Mouse (Mus musculus) liver, adult 2 months (tissue): ENCODE results near the gene Pde4a. TPM values are rescaled to one million over a fixed set of nuclear protein-coding genes. Genes with fewer than 3 reads are reported as not detected.

Source experiments
- DNase-seq: peaks from one replicate; pipeline ENCODE4 v3.0.0-alpha.2; 2011; ENCODE audit warnings: low read depth, low spot score; ENCODE audit errors: extremely low read depth
- H3K27ac ChIP-seq: fragments of 200-500 bp; replicated peaks from 2 replicates; pipeline ENCODE4 v1.5.1; 2012; ENCODE audit warnings: low read depth, mild to moderate bottlenecking, control low read depth, inconsistent platforms, low read length; ENCODE audit not compliant: insufficient read depth
- H3K27me3 ChIP-seq: fragments of 200-500 bp; 2 replicates; pipeline ENCODE4 v1.6.1; 2012; ENCODE audit warnings: mild to moderate bottlenecking, moderate library complexity, low read length, inconsistent platforms; ENCODE audit not compliant: control insufficient read depth, insufficient read depth
- H3K36me3 ChIP-seq: fragments of 200-500 bp; 2 replicates; pipeline ENCODE4 v1.6.1; 2012; ENCODE audit warnings: low read length, inconsistent platforms; ENCODE audit not compliant: control insufficient read depth, insufficient read depth
- H3K4me1 ChIP-seq: fragments of 200-500 bp; 2 replicates; pipeline ENCODE4 v1.6.1; 2011; ENCODE audit warnings: low read length; ENCODE audit not compliant: control insufficient read depth, insufficient read depth
- H3K4me3 ChIP-seq: fragments of 200-500 bp; 2 replicates; pipeline ENCODE4 v1.5.1; 2011; ENCODE audit warnings: low read depth, mild to moderate bottlenecking, control low read depth, low read length, moderate library complexity; ENCODE audit not compliant: insufficient read depth
- H3K79me2 ChIP-seq: fragments of 200-500 bp; 2 replicates; pipeline ENCODE4 v1.6.1; 2012; ENCODE audit warnings: inconsistent platforms, mild to moderate bottlenecking, low read length, moderate library complexity; ENCODE audit not compliant: control insufficient read depth, insufficient read depth
- H3K9ac ChIP-seq: fragments of 200-500 bp; 2 replicates; pipeline ENCODE4 v1.6.1; 2012; ENCODE audit warnings: low read depth, mild to moderate bottlenecking, control low read depth, inconsistent platforms, low read length
- CTCF ChIP-seq: fragments of 200-500 bp; IDR thresholded peaks from 2 replicates; pipeline ENCODE4 v1.5.1; 2011; ENCODE audit warnings: low read depth, low read length, control low read depth
- POLR2A ChIP-seq: fragments of 200-500 bp; IDR thresholded peaks from 2 replicates; pipeline ENCODE4 v1.6.1; 2011; ENCODE audit warnings: low read length, control low read depth; ENCODE audit not compliant: insufficient read depth; ENCODE audit errors: extremely low read depth
- WGBS: fragments of 180-500 bp; shearing (Covaris S2); methylation state at CpG from one replicate; pipeline ENCODE4 v1.1.7; 2018; 5-methylcytosine and 5-hydroxymethylcytosine counted together
- polyA plus RNA-seq: library from polyadenylated mRNA; depleted of rRNA; stranded (reverse); fragments of >200 nt; gene quantifications from 2 replicates; pipeline ENCODE4 v1.2.3, GENCODE M21; 2012
- total RNA-seq: library from RNA; depleted of rRNA; stranded (reverse); fragments of >200 nt; gene quantifications from 2 replicates; pipeline ENCODE4 v1.2.3, GENCODE M21; 2014

Gene Pde4a
- total and polyA plus RNA-seq, 2 experiments, result 1.0 to 3.5 TPM

- DNase-seq, result no peak
- H3K36me3 ChIP-seq, result peaks cover 2% of the 10 kb centered on the region; the same call in 1 of the 2 replicates
- H3K9ac ChIP-seq, result no peak overlapping the region
- H3K4me1 ChIP-seq, result peaks cover 2% of the 10 kb centered on the region; the same call in 1 of the 2 replicates
- no peaks in the 10 kb centered on the region for H3K27me3 ChIP-seq
- WGBS, result 80% methylated on average over 4 of the region's 4 CpGs
- H3K27ac ChIP-seq, result no peak overlapping the region
- no peak overlapping the region for H3K4me3 ChIP-seq
- no peaks in the 10 kb centered on the region; the same call in 1 of the 2 replicates for H3K79me2 ChIP-seq
- TF ChIP-seq POLR2A, result no peak
- TF ChIP-seq CTCF, result no peak
These were observed 30.1 kb upstream of the Pde4a start for GRCm38 (mm10) chr9:21135329-21135890.

GRCm38 (mm10) chr9:21135941-21136381 lies 29.6 kb upstream of the Pde4a start:
- H3K27ac ChIP-seq, result peak overlapping the region; percentile 33
- TF ChIP-seq CTCF (no peak), POLR2A (no peak)

DNA sequence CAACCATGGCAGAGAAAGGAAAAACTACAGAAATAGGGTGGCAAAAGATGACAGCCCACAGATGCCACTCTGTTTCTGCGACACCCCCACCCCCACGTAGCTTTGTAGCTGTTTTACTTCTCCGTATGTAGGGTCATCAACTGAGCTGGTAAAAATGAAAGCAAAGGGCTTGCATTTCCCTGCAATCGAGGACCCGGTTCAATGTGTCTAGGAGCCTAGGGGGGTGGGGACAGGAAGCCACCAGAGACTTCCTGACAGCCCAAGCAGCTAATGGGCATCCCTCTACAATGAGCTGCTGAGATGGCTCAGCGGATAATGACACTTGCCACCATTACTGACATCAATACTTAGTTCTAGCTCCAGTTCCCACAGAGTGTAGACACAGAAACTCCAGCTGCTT lies 29.1 kb upstream of the Pde4a start:
- TF ChIP-seq POLR2A (no peak), CTCF (no peak)
- no peaks in the 10 kb centered on the region for H3K79me2 ChIP-seq
- H3K27me3 ChIP-seq, result no peaks in the 10 kb centered on the region
- WGBS, result 65% methylated on average over 6 of the region's 6 CpGs
- no peak overlapping the region for H3K4me3 ChIP-seq
- peaks cover 5% of the 10 kb centered on the region for H3K36me3 ChIP-seq
- no peak for DNase-seq
- H3K9ac ChIP-seq, result no peak overlapping the region
- H3K4me1 ChIP-seq, result no peaks in the 10 kb centered on the region
- H3K27ac ChIP-seq, result peak overlapping the region; percentile 33

More at GRCm38 (mm10) chr9:21135941-21136381, 29.6 kb upstream of the Pde4a start:
- DNase-seq, result no peak
- Histone ChIP-seq H3K36me3 (peaks cover 2% of the 10 kb centered on the region; the same call in 1 of the 2 replicates), H3K79me2 (no peaks in the 10 kb centered on the region), H3K9ac (no peak overlapping the region), H3K27me3 (no peaks in the 10 kb centered on the region), H3K4me3 (no peak overlapping the region), H3K4me1 (no peaks in the 10 kb centered on the region)
- WGBS, result 48% methylated on average over 1 of the region's 1 CpGs

DNA sequence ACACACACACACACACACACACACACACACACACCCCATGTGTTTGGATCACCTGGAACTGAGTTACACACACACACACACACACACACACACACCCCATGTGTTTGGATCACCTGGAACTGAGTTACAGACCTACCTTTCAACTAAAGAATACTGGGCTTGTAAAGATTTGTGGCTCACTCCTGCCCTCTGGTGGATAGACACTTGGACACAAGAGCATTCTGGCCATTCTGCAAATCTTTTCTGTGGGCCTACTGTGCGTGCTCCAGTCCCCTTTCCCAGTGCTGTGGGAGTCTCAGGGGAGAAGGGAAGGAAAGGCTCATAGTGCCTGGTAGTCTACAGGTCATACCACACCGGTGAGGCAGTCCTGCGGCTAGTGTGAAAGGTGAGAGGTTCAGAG lies 28.3 kb upstream of the Pde4a start:
- TF ChIP-seq POLR2A (no peak), CTCF (peak; percentile 57)
- peak; percentile 51 for DNase-seq
- Histone ChIP-seq H3K4me3 (no peak overlapping the region), H3K36me3 (peaks cover 10% of the 10 kb centered on the region), H3K4me1 (no peaks in the 10 kb centered on the region), H3K27me3 (no peaks in the 10 kb centered on the region), H3K9ac (no peak overlapping the region), H3K27ac (no peak overlapping the region), H3K79me2 (no peaks in the 10 kb centered on the region)
- WGBS, result 57% methylated on average over 3 of the region's 3 CpGs

DNA sequence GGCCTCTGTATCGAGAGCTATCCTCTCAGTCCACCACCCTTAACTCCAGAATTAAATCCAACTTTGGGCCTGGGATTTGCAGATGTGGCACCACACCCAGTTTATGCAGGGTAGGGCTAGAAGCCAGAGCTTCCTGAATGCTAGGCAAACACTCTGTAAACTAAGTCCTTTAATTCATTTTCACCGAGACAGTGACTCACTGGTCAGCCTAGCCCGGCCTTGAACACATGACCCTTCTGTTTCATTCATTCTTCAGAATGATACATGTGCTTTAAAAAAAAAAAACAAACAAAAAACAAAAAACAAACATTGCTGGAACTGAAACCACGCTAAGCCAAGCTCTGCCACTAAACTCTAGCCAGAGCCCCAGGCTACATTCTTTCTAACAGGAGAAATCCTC lies 27.1 kb upstream of the Pde4a start:
- Histone ChIP-seq H3K4me1 (no peaks in the 10 kb centered on the region), H3K4me3 (no peak overlapping the region), H3K27me3 (no peaks in the 10 kb centered on the region), H3K79me2 (no peaks in the 10 kb centered on the region), H3K9ac (no peak overlapping the region), H3K27ac (no peak overlapping the region), H3K36me3 (peaks cover 12% of the 10 kb centered on the region)
- 61% methylated on average over 4 of the region's 4 CpGs for WGBS
- TF ChIP-seq POLR2A, result no peak
- no peak for TF ChIP-seq CTCF
- no peak for DNase-seq

GRCm38 (mm10) chr9:21141922-21142321 lies 23.6 kb upstream of the Pde4a start:
- 0 out of 2 replicates have a peak, but pooled peaks cover under 1% of the 10 kb centered on the region for H3K4me1 ChIP-seq
- no peaks in the 10 kb centered on the region for H3K27me3 ChIP-seq
- peaks cover 14% of the 10 kb centered on the region; the same call in 1 of the 2 replicates for H3K79me2 ChIP-seq
- H3K27ac ChIP-seq, result no peak overlapping the region
- TF ChIP-seq POLR2A, result no peak
- DNase-seq, result no peak
- no peak overlapping the region for H3K4me3 ChIP-seq
- no peak overlapping the region for H3K9ac ChIP-seq
- H3K36me3 ChIP-seq, result peaks cover 13% of the 10 kb centered on the region
- 83% methylated on average over 14 of the region's 14 CpGs for WGBS
